Mouse (Mus musculus): Measurements from ENCODE around the gene Alpi.

The Alpi gene

GRCm38 (mm10) chr1:87060913-87061312, 40.5 kb downstream of the Alpi start:
- DNase-seq (ENCODE audit: low read depth, low spot score): no peak

- DNase-seq (ENCODE audit: low read depth, low spot score): no peak
These were observed 42.3 kb downstream of the Alpi start for GRCm38 (mm10) chr1:87059042-87059665.

- no peak for DNase-seq (ENCODE audit: low read depth, low spot score)
These were observed 44.3 kb downstream of the Alpi start for GRCm38 (mm10) chr1:87057075-87057474.

- no peak for DNase-seq (ENCODE audit: low read depth, low spot score)
These were observed 50.0 kb downstream of the Alpi start for GRCm38 (mm10) chr1:87051369-87051768.

GRCm38 (mm10) chr1:87050700-87051099, 50.7 kb downstream of the Alpi start:
- no peak for DNase-seq (ENCODE audit: low read depth, low spot score)

DNA sequence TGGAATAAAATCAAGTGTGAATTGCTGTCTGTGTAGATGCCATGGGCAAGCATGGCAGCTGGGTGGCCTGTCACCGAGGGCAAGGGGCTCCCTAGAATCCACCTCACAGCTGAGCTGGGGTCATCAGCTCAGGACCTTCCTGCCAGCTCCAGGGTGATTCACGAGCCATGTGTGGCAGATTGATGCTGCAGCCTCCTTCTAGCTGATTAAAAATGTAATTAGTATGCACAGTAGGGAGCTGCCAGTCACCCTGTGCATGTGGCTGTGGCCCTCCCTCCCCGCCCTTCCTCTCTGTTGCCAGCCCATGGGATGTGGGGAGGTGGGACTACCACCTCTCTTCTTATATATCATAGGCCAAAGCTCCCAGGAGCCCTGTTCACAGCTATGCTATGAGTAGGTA, 51.3 kb downstream of the Alpi start:
- DNase-seq (ENCODE audit: low read depth, low spot score): no peak
